Mouse (Mus musculus): Measurements from ENCODE around the gene Neu3. TPM values are rescaled to one million over a fixed set of nuclear protein-coding genes. Genes with fewer than 3 reads are reported as not detected.

Neu3 gene
- polyA plus RNA-seq, 1 experiment = 2.0 TPM

DNA sequence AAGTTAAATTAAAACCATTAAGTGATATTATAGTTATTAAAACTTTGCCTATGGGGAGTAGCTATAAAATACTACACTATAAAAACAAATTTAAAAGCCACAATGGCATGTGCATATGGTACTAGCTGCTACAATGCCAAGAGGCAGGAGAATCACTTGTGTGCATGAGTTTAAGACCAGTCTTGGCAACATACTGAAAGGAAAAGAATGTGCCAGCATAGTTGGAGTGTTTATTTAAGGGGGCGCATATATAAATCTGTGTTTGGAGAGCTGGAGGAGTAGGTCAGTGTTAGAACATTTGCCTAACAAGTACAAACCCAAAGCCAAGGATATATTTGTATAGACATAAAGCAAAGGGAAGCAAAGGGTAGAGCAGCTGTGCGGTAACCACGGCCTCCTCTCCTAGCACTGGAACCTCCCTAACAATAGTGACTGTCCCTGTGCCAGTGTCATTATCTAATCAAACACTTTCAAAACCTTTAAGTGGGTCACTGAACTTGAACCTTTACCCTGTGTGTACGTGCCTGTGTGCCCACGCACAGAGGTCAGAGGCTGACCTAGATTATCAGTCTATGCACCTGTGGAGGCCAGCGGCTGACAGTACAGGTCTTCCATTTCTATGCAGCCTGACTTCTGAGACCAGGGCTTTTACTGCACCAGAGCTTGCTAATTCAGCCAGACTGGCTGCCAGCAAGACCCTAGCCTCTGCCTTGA is 9.3 kb upstream of the Neu3 start:
- TF ChIP-seq CTCF (IDR thresholded peaks at IDR 0.05; ENCODE audit: extremely low read depth, insufficient read depth, low read length) (no peak), POLR2A (IDR thresholded peaks at IDR 0.05; ENCODE audit: extremely low read depth, insufficient read depth, low read length) (no peak)
- Histone ChIP-seq H3K4me3 (ENCODE audit: insufficient read depth, low read length) (no peak overlapping the region), H3K27ac (ENCODE audit: insufficient read depth, low read length) (no peak overlapping the region), H3K4me1 (ENCODE audit: control insufficient read depth, insufficient read depth, low read length) (no peaks in the 10 kb centered on the region)

- no peak overlapping the region for H3K27ac ChIP-seq (ENCODE audit: insufficient read depth, low read length)
- H3K4me3 ChIP-seq (ENCODE audit: insufficient read depth, low read length) = no peak overlapping the region
- TF ChIP-seq CTCF (IDR thresholded peaks at IDR 0.05; ENCODE audit: extremely low read depth, insufficient read depth, low read length) = no peak
- no peak for TF ChIP-seq POLR2A (IDR thresholded peaks at IDR 0.05; ENCODE audit: extremely low read depth, insufficient read depth, low read length)
- H3K4me1 ChIP-seq (ENCODE audit: control insufficient read depth, insufficient read depth, low read length) = no peaks in the 10 kb centered on the region
Observed at GRCm38 (mm10) chr7:99836781-99837180, 8.6 kb upstream of the Neu3 start.

DNA sequence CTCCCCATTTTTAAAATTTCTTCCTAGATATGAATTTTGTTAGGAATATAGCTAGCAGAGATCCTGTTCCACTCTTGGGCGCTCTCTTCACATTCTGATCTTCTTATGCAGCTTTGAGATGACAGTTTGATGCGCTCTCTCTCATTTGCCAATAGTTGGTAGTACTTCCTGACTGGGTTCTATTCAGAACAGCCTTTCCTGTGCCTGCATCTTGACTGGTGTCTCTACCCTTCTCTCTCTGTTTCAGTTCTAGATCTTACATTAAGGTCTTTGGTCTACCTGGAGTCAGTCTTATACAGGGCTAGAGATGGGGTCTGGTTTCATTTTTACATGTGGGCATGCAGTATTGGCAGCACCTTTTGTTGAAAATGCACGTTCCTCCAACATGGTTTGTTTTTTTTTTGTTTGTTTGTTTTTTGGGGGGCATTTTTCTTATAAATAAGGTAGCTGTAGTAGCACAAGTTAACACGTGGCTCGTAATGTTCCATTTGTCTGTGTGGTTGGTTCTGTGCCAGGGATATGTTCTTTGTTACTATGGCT is 6.2 kb upstream of the Neu3 start:
- Histone ChIP-seq H3K27ac (ENCODE audit: insufficient read depth, low read length) (no peak overlapping the region), H3K4me1 (ENCODE audit: control insufficient read depth, insufficient read depth, low read length) (no peaks in the 10 kb centered on the region), H3K4me3 (ENCODE audit: insufficient read depth, low read length) (no peak overlapping the region)
- TF ChIP-seq POLR2A (IDR thresholded peaks at IDR 0.05; ENCODE audit: extremely low read depth, insufficient read depth, low read length) = no peak
- no peak for TF ChIP-seq CTCF (IDR thresholded peaks at IDR 0.05; ENCODE audit: extremely low read depth, insufficient read depth, low read length)

DNA sequence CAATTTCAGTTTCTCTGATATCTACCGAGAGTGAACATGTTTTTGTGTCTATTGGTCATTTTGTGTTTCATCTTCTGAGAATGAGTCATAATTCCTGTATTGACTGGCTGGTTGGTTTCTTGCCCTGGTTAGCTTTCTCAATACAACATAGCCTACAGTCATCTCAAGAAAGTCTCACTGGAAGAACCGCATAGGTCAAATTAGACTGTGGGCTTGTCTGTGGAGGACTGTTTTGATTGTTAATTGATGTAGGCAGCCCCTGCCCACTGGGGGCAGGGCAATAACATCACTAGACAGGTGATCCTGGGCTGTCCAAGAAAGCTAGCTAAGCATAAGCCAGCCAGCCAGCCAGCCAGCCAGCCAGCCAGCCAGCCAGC is 5.6 kb upstream of the Neu3 start:
- Histone ChIP-seq H3K4me1 (ENCODE audit: control insufficient read depth, insufficient read depth, low read length) (no peaks in the 10 kb centered on the region), H3K27ac (ENCODE audit: insufficient read depth, low read length) (no peak overlapping the region), H3K4me3 (ENCODE audit: insufficient read depth, low read length) (no peak overlapping the region)
- TF ChIP-seq CTCF (IDR thresholded peaks at IDR 0.05; ENCODE audit: extremely low read depth, insufficient read depth, low read length) (no peak), POLR2A (IDR thresholded peaks at IDR 0.05; ENCODE audit: extremely low read depth, insufficient read depth, low read length) (no peak)

GRCm38 (mm10) chr7:99833115-99833845 is 5.1 kb upstream of the Neu3 start:
- H3K4me3 ChIP-seq (ENCODE audit: insufficient read depth, low read length) = no peak overlapping the region
- TF ChIP-seq POLR2A (IDR thresholded peaks at IDR 0.05; ENCODE audit: extremely low read depth, insufficient read depth, low read length) (no peak), CTCF (IDR thresholded peaks at IDR 0.05; ENCODE audit: extremely low read depth, insufficient read depth, low read length) (no peak)
- no peaks in the 10 kb centered on the region for H3K4me1 ChIP-seq (ENCODE audit: control insufficient read depth, insufficient read depth, low read length)
- no peak overlapping the region for H3K27ac ChIP-seq (ENCODE audit: insufficient read depth, low read length)

GRCm38 (mm10) chr7:99826096-99826495 is 2.1 kb downstream of the Neu3 start:
- Histone ChIP-seq H3K4me1 (ENCODE audit: control insufficient read depth, insufficient read depth, low read length) (no peaks in the 10 kb centered on the region), H3K27ac (ENCODE audit: insufficient read depth, low read length) (no peak overlapping the region), H3K4me3 (ENCODE audit: insufficient read depth, low read length) (no peak overlapping the region)
- no peak for TF ChIP-seq CTCF (IDR thresholded peaks at IDR 0.05; ENCODE audit: extremely low read depth, insufficient read depth, low read length)
- no peak for TF ChIP-seq POLR2A (IDR thresholded peaks at IDR 0.05; ENCODE audit: extremely low read depth, insufficient read depth, low read length)

- H3K27ac ChIP-seq (ENCODE audit: insufficient read depth, low read length) = no peak overlapping the region
- H3K4me1 ChIP-seq (ENCODE audit: control insufficient read depth, insufficient read depth, low read length) = no peaks in the 10 kb centered on the region
- TF ChIP-seq POLR2A (IDR thresholded peaks at IDR 0.05; ENCODE audit: extremely low read depth, insufficient read depth, low read length) = no peak
- H3K4me3 ChIP-seq (ENCODE audit: insufficient read depth, low read length) = no peak overlapping the region
Observed at GRCm38 (mm10) chr7:99825511-99825910, 2.7 kb downstream of the Neu3 start.

GRCm38 (mm10) chr7:99824649-99825483 is 3.4 kb downstream of the Neu3 start:
- Histone ChIP-seq H3K4me1 (ENCODE audit: control insufficient read depth, insufficient read depth, low read length) (no peaks in the 10 kb centered on the region), H3K4me3 (ENCODE audit: insufficient read depth, low read length) (no peak overlapping the region), H3K27ac (ENCODE audit: insufficient read depth, low read length) (no peak overlapping the region)
- TF ChIP-seq POLR2A (IDR thresholded peaks at IDR 0.05; ENCODE audit: extremely low read depth, insufficient read depth, low read length) (no peak), CTCF (IDR thresholded peaks at IDR 0.05; ENCODE audit: extremely low read depth, insufficient read depth, low read length) (no peak)

DNA sequence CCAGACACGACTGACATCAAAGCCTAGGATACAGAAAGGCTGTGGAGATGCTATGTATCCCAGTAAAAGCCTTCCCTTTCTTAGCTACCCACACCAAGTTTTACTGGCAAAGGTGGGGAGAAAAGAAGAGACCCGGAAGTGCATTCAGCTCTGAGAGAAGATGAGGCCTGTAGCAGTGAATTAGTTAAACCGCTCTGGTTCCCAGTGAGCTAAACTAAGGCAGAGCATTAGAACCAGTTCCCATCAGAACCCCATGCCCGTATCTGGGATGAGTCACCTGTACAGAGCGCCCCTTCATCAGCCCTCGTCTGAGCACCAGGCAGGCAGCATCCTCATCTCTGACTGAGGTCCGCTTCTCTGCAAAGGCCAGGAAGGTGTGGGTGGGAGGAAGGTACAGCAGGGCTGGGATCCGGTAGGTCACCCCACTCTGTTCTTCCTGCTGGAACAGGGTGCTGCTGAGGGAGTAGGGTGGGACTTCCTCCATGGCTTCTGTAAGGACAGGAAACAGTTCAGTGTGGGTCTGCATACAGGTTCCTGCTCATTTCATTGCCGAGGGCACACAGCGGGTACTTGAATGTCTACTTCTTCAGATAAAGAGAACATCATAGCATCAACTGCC is 5.1 kb downstream of the Neu3 start:
- no peak overlapping the region for H3K4me3 ChIP-seq (ENCODE audit: insufficient read depth, low read length)
- H3K27ac ChIP-seq (ENCODE audit: insufficient read depth, low read length) = no peak overlapping the region
- TF ChIP-seq POLR2A (IDR thresholded peaks at IDR 0.05; ENCODE audit: extremely low read depth, insufficient read depth, low read length) (no peak), CTCF (IDR thresholded peaks at IDR 0.05; ENCODE audit: extremely low read depth, insufficient read depth, low read length) (no peak)
- no peaks in the 10 kb centered on the region for H3K4me1 ChIP-seq (ENCODE audit: control insufficient read depth, insufficient read depth, low read length)
